Mouse (Mus musculus) small intestine, adult 2 months (tissue): Measurements from ENCODE around the gene Bag5.

Experiments
- CTCF ChIP-seq: fragments of 200-500 bp; IDR thresholded peaks from 2 replicates; pipeline ENCODE4 v1.5.1; 2012; ENCODE audit warnings: low read depth, mild to moderate bottlenecking, control low read depth, inconsistent platforms, low read length, moderate library complexity, mixed read lengths; ENCODE audit not compliant: insufficient replicate concordance, insufficient read length; ENCODE audit errors: extremely low read depth
- POLR2A ChIP-seq: fragments of 200-500 bp; IDR thresholded peaks from 2 replicates; pipeline ENCODE4 v1.6.1; 2012; ENCODE audit warnings: low read depth, mild to moderate bottlenecking, control low read depth, inconsistent platforms, low read length, moderate library complexity

- TF ChIP-seq CTCF (no peak), POLR2A (no peak)
Observed at GRCm38 (mm10) chr12:111747421-111747820, 34.4 kb upstream of the Bag5 start.
